Mouse (Mus musculus): ENCODE measurements around the gene Gbp5.
"Not testable (repeated sequence)": the region's sequence is repeated elsewhere in the genome, so short reads cannot be mapped to it uniquely, and the experiment has no call there.

Gene Gbp5

GRCm38 (mm10) chr3:142542776-142543175 is 49.0 kb downstream of the Gbp5 start:
- not testable (repeated sequence) for DNase-seq (ENCODE audit: low spot score)

GRCm38 (mm10) chr3:142546690-142547089 is 52.9 kb downstream of the Gbp5 start:
- no peak for DNase-seq (ENCODE audit: low spot score)

GRCm38 (mm10) chr3:142550052-142550676 is 56.4 kb downstream of the Gbp5 start:
- DNase-seq (ENCODE audit: low spot score): no peak

GRCm38 (mm10) chr3:142554601-142555000 is 60.8 kb downstream of the Gbp5 start:
- no peak for DNase-seq (ENCODE audit: low spot score)

- no peak for DNase-seq (ENCODE audit: low spot score)
Measured at GRCm38 (mm10) chr3:142555623-142556022, 61.8 kb downstream of the Gbp5 start.

- peak; percentile 23 for DNase-seq (ENCODE audit: low spot score)
Measured at GRCm38 (mm10) chr3:142559632-142560228, 66.0 kb downstream of the Gbp5 start, which contains the start of gene Gbp3. TSS of gene Gbp3 (plus strand) at chr3:142560026.

- DNase-seq (ENCODE audit: low spot score): peak; percentile 86
Measured at GRCm38 (mm10) chr3:142560296-142560948, 66.6 kb downstream of the Gbp5 start.

GRCm38 (mm10) chr3:142561045-142561646 is 67.4 kb downstream of the Gbp5 start:
- no peak for DNase-seq (ENCODE audit: low spot score)

- no peak for DNase-seq (ENCODE audit: low spot score)
Measured at GRCm38 (mm10) chr3:142561666-142562065, 67.9 kb downstream of the Gbp5 start.

- not testable (repeated sequence) for DNase-seq (ENCODE audit: low spot score)
Measured at GRCm38 (mm10) chr3:142567490-142567889, 73.7 kb downstream of the Gbp5 start.

GRCm38 (mm10) chr3:142570738-142571137 is 77.0 kb downstream of the Gbp5 start:
- DNase-seq (ENCODE audit: low spot score): no peak

All from urinary bladder, postnatal 14 days (tissue).